In genomic region chr19:12015708-12016107, GRCm38 (mm10) we compare ENCODE assay signal across 13 mouse cellular contexts. TPM values are rescaled to one million over a fixed set of nuclear protein-coding genes. Genes with fewer than 3 reads are reported as not detected.
A peak's percentile ranks its signal among the peaks of the same experiment; 100 is the strongest.
DNase-seq lines count a peak whose midpoint lies in the region; ATAC-seq and TF ChIP-seq lines count a peak whose summit lies in the region.
"Had no signal": no experiment of that assay in that cellular context is flagged by ENCODE, and none has a peak within 500 bp of the region (broad histone marks: within the 10 kb centered on the region; RNA-seq: fewer than 3 reads in every experiment).

No protein-coding gene starts in this region.

- no peaks in the 10 kb centered on the region for H3K4me1 ChIP-seq in lung, embryonic 14.5 days (ENCODE audit: insufficient read depth)
- peaks cover 2% of the 10 kb centered on the region for H3K4me1 ChIP-seq in ES-Bruce4 (ENCODE audit: control insufficient read depth, insufficient read depth, low read length)

- H3K4me2 ChIP-seq in lung, embryonic 14.5 days, result no peak overlapping the region

- peak; percentile 51 for TF ChIP-seq CTCF in gastrocnemius, adult 2 months (IDR thresholded peaks at IDR 0.05)
- peak; percentile 52 for TF ChIP-seq CTCF in lung, embryonic 14.5 days (IDR thresholded peaks at IDR 0.05; ENCODE audit: low read depth)
- TF ChIP-seq CTCF in ES-Bruce4 (IDR thresholded peaks at IDR 0.05; ENCODE audit: low read depth, low read length), result peak; percentile 73

- H3K27me3 ChIP-seq in lung, embryonic 14.5 days (ENCODE audit: insufficient read depth, low read length), result no peaks in the 10 kb centered on the region
- no peaks in the 10 kb centered on the region for H3K27me3 ChIP-seq in ES-Bruce4 (ENCODE audit: control insufficient read depth, insufficient read depth, low read length, poor library complexity, severe bottlenecking)

- no peaks in the 10 kb centered on the region for H3K9me3 ChIP-seq in lung, embryonic 14.5 days (ENCODE audit: low read depth, low read length)
- H3K9me3 ChIP-seq in ES-Bruce4 (replicated peaks; ENCODE audit: control insufficient read depth, insufficient read depth, low read length, poor library complexity, severe bottlenecking), result no peaks in the 10 kb centered on the region

- ATAC-seq in lung, embryonic 14.5 days (ENCODE audit: insufficient read depth), result no peak

- DNase-seq in gastrocnemius, adult 2 months, result no peak
- DNase-seq in gastrocnemius, postnatal 36 days, result no peak
- peak; percentile 31 for DNase-seq in lung, embryonic 14.5 days
- DNase-seq in lung, adult 18-20 months, result no peak
- peak; percentile 50 for DNase-seq in induced T-regulatory cell, adult 2 months (ENCODE audit: low read depth)
- DNase-seq in adrenal gland, postnatal 10 days, result no peak
- DNase-seq in urinary bladder, postnatal 4 days (ENCODE audit: low spot score in 2 of 2), result no peak
- DNase-seq: gastrocnemius, postnatal 10 days had no signal

- H3K27ac ChIP-seq in gastrocnemius, adult 2 months, result no peak overlapping the region
- no peak overlapping the region for H3K27ac ChIP-seq in lung, embryonic 14.5 days (ENCODE audit: low read depth)
- H3K27ac ChIP-seq in ES-Bruce4 (ENCODE audit: insufficient read depth, low read length), result no peak overlapping the region

- WGBS in lung, embryonic 14.5 days, result 67% methylated on average over 8 of the region's 8 CpGs

- TF ChIP-seq EP300 in ES-Bruce4 (IDR thresholded peaks at IDR 0.05; ENCODE audit: insufficient read depth, low read depth, low read length), result no peak

- no peak overlapping the region for H3K9ac ChIP-seq in lung, embryonic 14.5 days
- no peak overlapping the region for H3K9ac ChIP-seq in ES-Bruce4 (ENCODE audit: low read depth, poor library complexity, severe bottlenecking)

- no peaks in the 10 kb centered on the region for H3K36me3 ChIP-seq in lung, embryonic 14.5 days (ENCODE audit: insufficient read depth)
- H3K36me3 ChIP-seq in ES-Bruce4 (ENCODE audit: control insufficient read depth, insufficient read depth, low read length, poor library complexity, severe bottlenecking), result no peaks in the 10 kb centered on the region

- no peak for TF ChIP-seq POLR2A in ES-Bruce4 (IDR thresholded peaks at IDR 0.05; ENCODE audit: insufficient read depth, low read length)

- intact Hi-C loops in gastrocnemius, adult 2 months (cut with DNase I), result loop anchor here (2.0 kb wide), 1 partner anchor 239 kb away; no protein-coding TSS in a partner anchor
- intact Hi-C loops in gastrocnemius, postnatal 36 days (cut with DNase I), result loop anchor here (10.0 kb wide), 1 partner anchor 779 kb away; the partner anchor contains the start of genes Lpxn and Zfp91

- H3K4me3 ChIP-seq in gastrocnemius, adult 2 months, result no peak overlapping the region
- no peak overlapping the region for H3K4me3 ChIP-seq in lung, embryonic 14.5 days (ENCODE audit: low read depth, low read length)
- no peak overlapping the region for H3K4me3 ChIP-seq in ES-Bruce4 (ENCODE audit: low read depth, low read length)

RNA-seq across cellular contexts. Expression of gene Olfr1423, which starts 25.4 kb away (rescaled TPM):
- total RNA-seq in gastrocnemius, adult 2 months (2021), result not detected
- not detected for total RNA-seq in gastrocnemius, postnatal 36 days (2021)
- not detected in 2 replicates for polyA plus RNA-seq in lung, embryonic 14.5 days (2014; fragmentation: Nextera tagmentation; extraction: Ambion mirVana)
- 0.10 TPM in 1 of 2 replicates, not detected in the other for polyA plus RNA-seq in ES-Bruce4 (2011; ENCODE audit: insufficient read depth, insufficient read length, low read depth, missing spikeins)
- total RNA-seq in adrenal gland, postnatal 10 days (2021), result not detected
- total RNA-seq: gastrocnemius, postnatal 10 days had no signal
- polyA plus RNA-seq: forebrain, embryonic 11.5 days; heart, embryonic 14.5 days; limb, embryonic 11.5 days; stomach, embryonic 14.5 days had no signal

RNA-seq across cellular contexts. Expression of gene Olfr1424, which starts 46.8 kb away (rescaled TPM):
- total RNA-seq in gastrocnemius, adult 2 months (2021), result not detected
- total RNA-seq in gastrocnemius, postnatal 36 days (2021), result not detected
- polyA plus RNA-seq in lung, embryonic 14.5 days (2014; fragmentation: Nextera tagmentation; extraction: Ambion mirVana), result not detected in 2 replicates
- not detected in 2 replicates for polyA plus RNA-seq in ES-Bruce4 (2011; ENCODE audit: insufficient read depth, insufficient read length, low read depth, missing spikeins)
- total RNA-seq in adrenal gland, postnatal 10 days (2021), result not detected
- total RNA-seq: gastrocnemius, postnatal 10 days had no signal
- polyA plus RNA-seq: forebrain, embryonic 11.5 days; heart, embryonic 14.5 days; limb, embryonic 11.5 days; stomach, embryonic 14.5 days had no signal

RNA-seq across cellular contexts. Expression of gene Osbp, which starts 50.0 kb away (rescaled TPM):
- total RNA-seq in gastrocnemius, adult 2 months (2021), result 10 to 100 TPM; 54.3 to 62.9 TPM
- total RNA-seq in gastrocnemius, postnatal 36 days (2021), result 10 to 100 TPM; 57.0 to 60.8 TPM
- polyA plus RNA-seq in lung, embryonic 14.5 days (2014; fragmentation: Nextera tagmentation; extraction: Ambion mirVana), result 7.4 and 7.5 TPM in 2 replicates
- polyA plus RNA-seq in ES-Bruce4 (2011; ENCODE audit: insufficient read depth, insufficient read length, low read depth, missing spikeins), result 28.3 and 31.5 TPM in 2 replicates
- total RNA-seq in adrenal gland, postnatal 10 days (2021), result 10 to 100 TPM; 60.8 to 65.6 TPM

Comparison
In these comparisons a context has a peak if more than half of its experiments do, and no peak if none do; other contexts are left out.
1. DNase-seq: peak in lung, embryonic 14.5 days (single experiment) and induced T-regulatory cell, adult 2 months (single experiment); none in gastrocnemius, adult 2 months (single experiment), gastrocnemius, postnatal 36 days (0 of 2), lung, adult 18-20 months (0 of 2), adrenal gland, postnatal 10 days (single experiment) and urinary bladder, postnatal 4 days (0 of 2).
2. Peak in every context shown above with its lines, with median percentiles within 50 percentile points of each other: CTCF ChIP-seq.